Mouse (Mus musculus): ENCODE results near the gene Tnni3. TPM values are rescaled to one million over a fixed set of nuclear protein-coding genes. Genes with fewer than 3 reads are reported as not detected.

Gene Tnni3
- total and polyA plus RNA-seq, 3 experiments, result 328 to 353 TPM; not detected in 1

DNA sequence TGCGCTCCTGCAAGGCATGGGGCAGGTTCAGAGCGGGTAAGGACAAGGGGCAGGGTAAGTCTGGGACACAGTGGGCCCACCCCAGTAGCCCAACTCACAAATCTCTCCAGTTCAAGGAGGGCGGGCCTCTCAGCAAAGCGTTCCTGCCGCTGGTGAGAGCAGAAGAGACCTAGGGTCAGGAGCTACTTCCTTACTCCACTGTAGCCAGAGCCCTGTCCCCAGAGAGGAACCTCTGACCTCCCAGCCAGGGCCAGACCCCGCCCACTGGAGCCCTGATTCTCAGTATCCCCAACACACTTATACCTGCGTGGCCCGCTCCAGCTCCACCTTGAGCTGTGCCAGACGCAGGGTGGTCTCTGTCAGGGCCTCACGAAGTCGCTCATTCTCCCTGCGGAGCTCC lies 41.7 kb downstream of the Tnni3 start:
- no peak overlapping the region for H3K9ac ChIP-seq (ENCODE audit: control insufficient read depth, low read depth, low read length, poor library complexity, severe bottlenecking)
- H3K9me3 ChIP-seq (replicated peaks; ENCODE audit: insufficient read depth, low read length), result no peaks in the 10 kb centered on the region
- DNase-seq (ENCODE audit: low read depth, low spot score), result no peak
- TF ChIP-seq POLR2A (IDR thresholded peaks at IDR 0.05; ENCODE audit: control insufficient read depth in 1 of 2, insufficient read depth in 1 of 2, low read depth in 1 of 2, low read length in 2 of 2, poor library complexity in 1 of 2) (no peak), CHD1 (IDR thresholded peaks at IDR 0.05; ENCODE audit: low read depth, low read length) (no peak), CHD2 (IDR thresholded peaks at IDR 0.05; ENCODE audit: low read length) (no peak), MYC (IDR thresholded peaks at IDR 0.05; ENCODE audit: low read depth, low read length) (no peak), RCOR1 (IDR thresholded peaks at IDR 0.05; ENCODE audit: low read depth, low read length) (no peak), USF2 (IDR thresholded peaks at IDR 0.05; ENCODE audit: borderline replicate concordance in 1 of 2, insufficient read depth in 1 of 2, low read depth in 1 of 2, low read length in 2 of 2) (no peak), TCF12 (IDR thresholded peaks at IDR 0.05; ENCODE audit: low read depth, low read length) (no peak), KAT2A (conservative IDR thresholded peaks at IDR 0.05; ENCODE audit: low read depth, low read length) (no peak), UBTF (IDR thresholded peaks at IDR 0.05; ENCODE audit: borderline replicate concordance, insufficient read depth, low read depth, low read length) (no peak), TAL1 (IDR thresholded peaks at IDR 0.05; ENCODE audit: low read length) (no peak), MAFK (IDR thresholded peaks at IDR 0.05; ENCODE audit: borderline replicate concordance, low read depth, low read length) (no peak), MEF2A (IDR thresholded peaks at IDR 0.05; ENCODE audit: extremely low read depth, insufficient replicate concordance, low read depth, low read length, poor library complexity, severe bottlenecking) (no peak), CTCF (IDR thresholded peaks at IDR 0.05 in 2 of 3, conservative IDR thresholded peaks at IDR 0.05 in 1 of 3; ENCODE audit: control insufficient read depth in 1 of 3, insufficient read depth in 1 of 3, low read depth in 2 of 3, low read length in 3 of 3, poor library complexity in 1 of 3, severe bottlenecking in 1 of 3) (no peak), MAZ (IDR thresholded peaks at IDR 0.05; ENCODE audit: low read depth, low read length) (no peak), E2F4 (IDR thresholded peaks at IDR 0.05; ENCODE audit: borderline replicate concordance, low read depth, low read length) (no peak), ELF1 (IDR thresholded peaks at IDR 0.05; ENCODE audit: low read depth, low read length) (no peak), GATA1 (IDR thresholded peaks at IDR 0.05; ENCODE audit: low read depth, low read length) (no peak), HCFC1 (IDR thresholded peaks at IDR 0.05; ENCODE audit: low read depth, low read length) (no peak), ETS1 (IDR thresholded peaks at IDR 0.05; ENCODE audit: low read depth, low read length) (no peak), SIN3A (IDR thresholded peaks at IDR 0.05; ENCODE audit: low read length) (no peak)
- H3K4me1 ChIP-seq (ENCODE audit: control insufficient read depth in 1 of 2, insufficient read depth in 2 of 2, low read length in 2 of 2), result no peaks in the 10 kb centered on the region
- H3K27me3 ChIP-seq (ENCODE audit: control insufficient read depth in 1 of 2, insufficient read depth in 2 of 2, low read length in 2 of 2), result no peaks in the 10 kb centered on the region
- H3K4me3 ChIP-seq (ENCODE audit: control insufficient read depth in 1 of 2, insufficient read depth in 1 of 2, low read depth in 2 of 2, low read length in 2 of 2), result no peak overlapping the region
- no peaks in the 10 kb centered on the region; a peak in 1 of 4 replicates for H3K36me3 ChIP-seq (ENCODE audit: control insufficient read depth in 1 of 2, insufficient read depth in 2 of 2, low read length in 2 of 2)
- H3K27ac ChIP-seq (ENCODE audit: control insufficient read depth, low read depth, low read length), result no peak overlapping the region
- no peaks in the 10 kb centered on the region for H3K79me2 ChIP-seq (ENCODE audit: control insufficient read depth, insufficient read depth, low read length, poor library complexity)

GRCm38 (mm10) chr7:4479674-4480073 lies 44.4 kb downstream of the Tnni3 start:
- no peak for TF ChIP-seq TAL1 (IDR thresholded peaks at IDR 0.05; ENCODE audit: low read length)
- peak; percentile 47 to 65 (median 55) for TF ChIP-seq CTCF (IDR thresholded peaks at IDR 0.05 in 2 of 3, conservative IDR thresholded peaks at IDR 0.05 in 1 of 3; ENCODE audit: control insufficient read depth in 1 of 3, insufficient read depth in 1 of 3, low read depth in 2 of 3, low read length in 3 of 3, poor library complexity in 1 of 3, severe bottlenecking in 1 of 3)
- no peak for TF ChIP-seq MAX (IDR thresholded peaks at IDR 0.05; ENCODE audit: low read length)
- no peak for TF ChIP-seq ELF1 (IDR thresholded peaks at IDR 0.05; ENCODE audit: low read depth, low read length)
- TF ChIP-seq HCFC1 (IDR thresholded peaks at IDR 0.05; ENCODE audit: low read depth, low read length), result no peak
- no peak for TF ChIP-seq NRF1 (IDR thresholded peaks at IDR 0.05; ENCODE audit: insufficient read depth, low read depth, low read length, poor library complexity, severe bottlenecking)
- no peak for TF ChIP-seq MAZ (IDR thresholded peaks at IDR 0.05; ENCODE audit: low read depth, low read length)
- TF ChIP-seq CHD1 (IDR thresholded peaks at IDR 0.05; ENCODE audit: low read depth, low read length), result no peak
- TF ChIP-seq SMC3 (IDR thresholded peaks at IDR 0.05; ENCODE audit: low read depth, low read length), result peak; percentile 76
- no peak for TF ChIP-seq MYC (IDR thresholded peaks at IDR 0.05; ENCODE audit: low read depth, low read length)
- TF ChIP-seq POLR2A (IDR thresholded peaks at IDR 0.05; ENCODE audit: control insufficient read depth in 1 of 2, insufficient read depth in 1 of 2, low read depth in 1 of 2, low read length in 2 of 2, poor library complexity in 1 of 2), result no peak; a peak in 1 of 4 replicates
- peak; percentile 31; the same call in 1 of the 2 replicates for TF ChIP-seq ZC3H11A (IDR thresholded peaks at IDR 0.05; ENCODE audit: low read depth, low read length)
- TF ChIP-seq GABPA (IDR thresholded peaks at IDR 0.05; ENCODE audit: low read depth, low read length), result no peak
- no peak for TF ChIP-seq USF2 (IDR thresholded peaks at IDR 0.05; ENCODE audit: borderline replicate concordance in 1 of 2, insufficient read depth in 1 of 2, low read depth in 1 of 2, low read length in 2 of 2)
- no peak for TF ChIP-seq ZNF384 (IDR thresholded peaks at IDR 0.05; ENCODE audit: low read depth, low read length)
- TF ChIP-seq TCF12 (IDR thresholded peaks at IDR 0.05; ENCODE audit: low read depth, low read length), result no peak
- peak; percentile 34 for TF ChIP-seq RAD21 (IDR thresholded peaks at IDR 0.05; ENCODE audit: low read depth, low read length)

More at GRCm38 (mm10) chr7:4479674-4480073, 44.4 kb downstream of the Tnni3 start:
- no peaks in the 10 kb centered on the region for H3K9me3 ChIP-seq (replicated peaks; ENCODE audit: insufficient read depth, low read length)
- H3K27ac ChIP-seq (ENCODE audit: control insufficient read depth, low read depth, low read length), result no peak overlapping the region
- H3K27me3 ChIP-seq (ENCODE audit: control insufficient read depth in 1 of 2, insufficient read depth in 2 of 2, low read length in 2 of 2), result no peaks in the 10 kb centered on the region
- no peaks in the 10 kb centered on the region for H3K79me2 ChIP-seq (ENCODE audit: control insufficient read depth, insufficient read depth, low read length, poor library complexity)
- no peak overlapping the region for H3K9ac ChIP-seq (ENCODE audit: control insufficient read depth, low read depth, low read length, poor library complexity, severe bottlenecking)
- H3K4me3 ChIP-seq (ENCODE audit: control insufficient read depth in 1 of 2, insufficient read depth in 1 of 2, low read depth in 2 of 2, low read length in 2 of 2), result no peak overlapping the region
- no peaks in the 10 kb centered on the region for H3K36me3 ChIP-seq (ENCODE audit: control insufficient read depth in 1 of 2, insufficient read depth in 2 of 2, low read length in 2 of 2)
- DNase-seq (ENCODE audit: low read depth, low spot score), result peak; percentile 58
- no peaks in the 10 kb centered on the region for H3K4me1 ChIP-seq (ENCODE audit: control insufficient read depth in 1 of 2, insufficient read depth in 2 of 2, low read length in 2 of 2)

Measured in MEL (cell line).